Mouse (Mus musculus): ENCODE results near the gene Rspo4. TPM values are rescaled to one million over a fixed set of nuclear protein-coding genes. Genes with fewer than 3 reads are reported as not detected.

The Rspo4 gene
- polyA plus RNA-seq, 1 experiment from 2014 or later, result 0.39 TPM

DNA sequence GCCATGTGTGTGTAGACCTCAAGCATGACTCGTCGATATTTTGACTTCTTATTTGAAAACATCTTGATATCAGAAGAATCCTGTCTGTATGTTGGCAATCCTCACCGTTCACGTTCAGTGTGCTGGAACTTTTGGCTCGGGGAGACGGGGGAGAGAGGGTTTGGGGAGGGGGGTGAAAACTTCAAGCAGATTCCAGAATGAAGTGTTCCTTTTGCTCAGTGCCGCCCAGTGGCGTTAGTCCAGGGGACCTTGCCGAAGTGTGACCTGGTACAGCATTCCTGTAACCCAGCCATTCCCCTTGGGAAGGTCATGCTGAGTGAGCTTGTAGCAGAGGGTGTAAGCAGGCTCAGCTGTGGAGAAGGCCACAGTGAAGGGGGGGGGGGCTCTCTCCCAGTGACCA lies 76.4 kb downstream of the Rspo4 start:
- Histone ChIP-seq H3K9ac (replicated peaks; ENCODE audit: low read depth, low read length) (no peak overlapping the region), H3K36me3 (ENCODE audit: control insufficient read depth, insufficient read depth, low read length) (no peaks in the 10 kb centered on the region), H3K27me3 (ENCODE audit: control insufficient read depth, insufficient read depth, low read length) (no peaks in the 10 kb centered on the region), H3K4me1 (ENCODE audit: control insufficient read depth, insufficient read depth, low read length) (no peaks in the 10 kb centered on the region), H3K4me3 (ENCODE audit: low read depth, low read length) (no peak overlapping the region), H3K27ac (ENCODE audit: low read depth, low read length) (no peak overlapping the region), H3K9me3 (ENCODE audit: control insufficient read depth, low read length) (no peaks in the 10 kb centered on the region), H3K4me2 (ENCODE audit: low read depth, low read length) (no peak overlapping the region)
- no peak for ATAC-seq (ENCODE audit: low read depth)
- WGBS, result 80% methylated on average over 9 of the region's 9 CpGs

GRCm38 (mm10) chr2:151921068-151921467 lies 78.3 kb downstream of the Rspo4 start:
- H3K4me1 ChIP-seq (ENCODE audit: control insufficient read depth, insufficient read depth, low read length), result no peaks in the 10 kb centered on the region
- no peak overlapping the region for H3K27ac ChIP-seq (ENCODE audit: low read depth, low read length)
- H3K9me3 ChIP-seq (ENCODE audit: control insufficient read depth, low read length), result no peaks in the 10 kb centered on the region
- no peak for ATAC-seq (ENCODE audit: low read depth)
- no peaks in the 10 kb centered on the region for H3K36me3 ChIP-seq (ENCODE audit: control insufficient read depth, insufficient read depth, low read length)
- no peak overlapping the region for H3K4me3 ChIP-seq (ENCODE audit: low read depth, low read length)
- 78% methylated on average over 8 of the region's 8 CpGs for WGBS
- no peaks in the 10 kb centered on the region for H3K27me3 ChIP-seq (ENCODE audit: control insufficient read depth, insufficient read depth, low read length)
- no peak overlapping the region for H3K9ac ChIP-seq (replicated peaks; ENCODE audit: low read depth, low read length)
- no peak overlapping the region for H3K4me2 ChIP-seq (ENCODE audit: low read depth, low read length)

GRCm38 (mm10) chr2:151921596-151921995 lies 78.9 kb downstream of the Rspo4 start:
- H3K27me3 ChIP-seq (ENCODE audit: control insufficient read depth, insufficient read depth, low read length), result no peaks in the 10 kb centered on the region
- H3K4me2 ChIP-seq (ENCODE audit: low read depth, low read length), result no peak overlapping the region
- ATAC-seq (ENCODE audit: low read depth), result no peak
- H3K36me3 ChIP-seq (ENCODE audit: control insufficient read depth, insufficient read depth, low read length), result no peaks in the 10 kb centered on the region
- no peaks in the 10 kb centered on the region for H3K4me1 ChIP-seq (ENCODE audit: control insufficient read depth, insufficient read depth, low read length)
- no peak overlapping the region for H3K4me3 ChIP-seq (ENCODE audit: low read depth, low read length)
- 69% methylated on average over 4 of the region's 4 CpGs for WGBS
- no peak overlapping the region for H3K27ac ChIP-seq (ENCODE audit: low read depth, low read length)
- no peaks in the 10 kb centered on the region for H3K9me3 ChIP-seq (ENCODE audit: control insufficient read depth, low read length)
- no peak overlapping the region for H3K9ac ChIP-seq (replicated peaks; ENCODE audit: low read depth, low read length)

Other genes starting within 250 kb of the Rspo4 start
- gene Snph, start 210.3 kb upstream of the Rspo4 start, polyA plus RNA-seq (2014; fragmentation: Nextera tagmentation; extraction: Ambion mirVana), result 29.7 and 33.1 TPM in 2 replicates
- gene Rad21l, start 174.4 kb upstream of the Rspo4 start, polyA plus RNA-seq (2014; fragmentation: Nextera tagmentation; extraction: Ambion mirVana), result 0.15 and 0.40 TPM in 2 replicates
- gene Tmem74b, start 140.9 kb upstream of the Rspo4 start, polyA plus RNA-seq (2014; fragmentation: Nextera tagmentation; extraction: Ambion mirVana), result 23.4 and 26.7 TPM in 2 replicates
- gene Psmf1, start 98.7 kb upstream of the Rspo4 start, polyA plus RNA-seq (2014; fragmentation: Nextera tagmentation; extraction: Ambion mirVana), result 61.9 and 70.6 TPM in 2 replicates
- gene Angpt4, start 68.3 kb downstream of the Rspo4 start, polyA plus RNA-seq (2014; fragmentation: Nextera tagmentation; extraction: Ambion mirVana), result 0.11 and 0.62 TPM in 2 replicates
- gene Fam110a, start 137.3 kb downstream of the Rspo4 start, polyA plus RNA-seq (2014; fragmentation: Nextera tagmentation; extraction: Ambion mirVana), result 36.3 and 36.6 TPM in 2 replicates
- 0.60 and 1.2 TPM in 2 replicates for gene Slc52a3, start 153.6 kb downstream of the Rspo4 start, polyA plus RNA-seq (2014; fragmentation: Nextera tagmentation; extraction: Ambion mirVana)
- gene Scrt2, start 238.6 kb downstream of the Rspo4 start, polyA plus RNA-seq (2014; fragmentation: Nextera tagmentation; extraction: Ambion mirVana), result 15.7 and 17.9 TPM in 2 replicates